Mouse (Mus musculus): ENCODE measurements around the gene Syn1. TPM values are rescaled to one million over a fixed set of nuclear protein-coding genes. Genes with fewer than 3 reads are reported as not detected.

Syn1 gene
- total and polyA plus RNA-seq, 3 experiments: not detected

GRCm38 (mm10) chrX:20931364-20931763 lies 10.6 kb upstream of the Syn1 start, which contains the start of gene Cfp:
Gene Cfp (minus strand): TSS chrX:20931555.
- Histone ChIP-seq H3K4me1 (ENCODE audit: insufficient read depth, low read depth, low read length) (peaks cover 14% of the 10 kb centered on the region), H3K9me3 (replicated peaks) (no peaks in the 10 kb centered on the region), H3K4me3 (ENCODE audit: low read depth, low read length) (no peak within 1 kb of the TSS), H3K36me3 (replicated peaks) (peaks cover 51% of the 10 kb centered on the region), H3K27me3 (ENCODE audit: insufficient read depth, low read length) (no peaks in the 10 kb centered on the region)
- TF ChIP-seq TAL1 (conservative IDR thresholded peaks at IDR 0.05; ENCODE audit: low read depth, low read length): no peak
- TF ChIP-seq CTCF (IDR thresholded peaks at IDR 0.05; ENCODE audit: low read depth, low read length): no peak
- TF ChIP-seq POLR2AphosphoS5 (IDR thresholded peaks at IDR 0.05; ENCODE audit: insufficient replicate concordance, low read depth, low read length): no peak
- TF ChIP-seq GATA1 (IDR thresholded peaks at IDR 0.05; ENCODE audit: borderline replicate concordance, low read length): no peak
- no peak for TF ChIP-seq GATA2 (IDR thresholded peaks at IDR 0.05; ENCODE audit: borderline replicate concordance, low read depth, low read length)
- ATAC-seq (ENCODE audit: extremely low read depth, insufficient number of reproducible peaks, low FRiP score, poor library complexity, severe bottlenecking) (peak; percentile 60; the same call in 1 of the 2 replicates), DNase-seq (ENCODE audit: low spot score) (peak; percentile 14)

- no peak for ATAC-seq (ENCODE audit: extremely low read depth, insufficient number of reproducible peaks, low FRiP score, poor library complexity, severe bottlenecking)
- no peak for DNase-seq (ENCODE audit: low spot score)
- Histone ChIP-seq H3K4me1 (ENCODE audit: insufficient read depth, low read depth, low read length) (peaks cover 14% of the 10 kb centered on the region), H3K36me3 (replicated peaks) (peaks cover 36% of the 10 kb centered on the region), H3K4me3 (ENCODE audit: low read depth, low read length) (no peak overlapping the region), H3K27me3 (ENCODE audit: insufficient read depth, low read length) (no peaks in the 10 kb centered on the region), H3K9me3 (replicated peaks) (no peaks in the 10 kb centered on the region)
- TF ChIP-seq TAL1 (conservative IDR thresholded peaks at IDR 0.05; ENCODE audit: low read depth, low read length) (no peak), GATA1 (IDR thresholded peaks at IDR 0.05; ENCODE audit: borderline replicate concordance, low read length) (no peak), POLR2AphosphoS5 (IDR thresholded peaks at IDR 0.05; ENCODE audit: insufficient replicate concordance, low read depth, low read length) (no peak), GATA2 (IDR thresholded peaks at IDR 0.05; ENCODE audit: borderline replicate concordance, low read depth, low read length) (no peak), CTCF (IDR thresholded peaks at IDR 0.05; ENCODE audit: low read depth, low read length) (no peak)
These were observed 9.1 kb upstream of the Syn1 start for GRCm38 (mm10) chrX:20929859-20930258.

GRCm38 (mm10) chrX:20924976-20925375 lies 4.2 kb upstream of the Syn1 start:
- Histone ChIP-seq H3K27me3 (ENCODE audit: insufficient read depth, low read length) (peaks cover 4% of the 10 kb centered on the region; the same call in 1 of the 2 replicates), H3K4me1 (ENCODE audit: insufficient read depth, low read depth, low read length) (no peaks in the 10 kb centered on the region), H3K4me3 (ENCODE audit: low read depth, low read length) (no peak overlapping the region), H3K36me3 (replicated peaks) (peaks cover 22% of the 10 kb centered on the region), H3K9me3 (replicated peaks) (no peaks in the 10 kb centered on the region; the same call in 1 of the 2 replicates)
- ATAC-seq (ENCODE audit: extremely low read depth, insufficient number of reproducible peaks, low FRiP score, poor library complexity, severe bottlenecking) (no peak), DNase-seq (ENCODE audit: low spot score) (no peak)
- TF ChIP-seq GATA1 (IDR thresholded peaks at IDR 0.05; ENCODE audit: borderline replicate concordance, low read length) (no peak), GATA2 (IDR thresholded peaks at IDR 0.05; ENCODE audit: borderline replicate concordance, low read depth, low read length) (no peak), TAL1 (conservative IDR thresholded peaks at IDR 0.05; ENCODE audit: low read depth, low read length) (no peak), POLR2AphosphoS5 (IDR thresholded peaks at IDR 0.05; ENCODE audit: insufficient replicate concordance, low read depth, low read length) (no peak), CTCF (IDR thresholded peaks at IDR 0.05; ENCODE audit: low read depth, low read length) (no peak)

- no peak for DNase-seq (ENCODE audit: low spot score)
- Histone ChIP-seq H3K36me3 (replicated peaks) (peaks cover 18% of the 10 kb centered on the region), H3K4me1 (ENCODE audit: insufficient read depth, low read depth, low read length) (no peaks in the 10 kb centered on the region), H3K9me3 (replicated peaks) (no peaks in the 10 kb centered on the region; the same call in 1 of the 2 replicates), H3K4me3 (ENCODE audit: low read depth, low read length) (no peak overlapping the region), H3K27me3 (ENCODE audit: insufficient read depth, low read length) (peaks cover 4% of the 10 kb centered on the region; the same call in 1 of the 2 replicates)
- no peak for TF ChIP-seq CTCF (IDR thresholded peaks at IDR 0.05; ENCODE audit: low read depth, low read length)
- no peak for TF ChIP-seq GATA1 (IDR thresholded peaks at IDR 0.05; ENCODE audit: borderline replicate concordance, low read length)
- no peak for TF ChIP-seq POLR2AphosphoS5 (IDR thresholded peaks at IDR 0.05; ENCODE audit: insufficient replicate concordance, low read depth, low read length)
- no peak for TF ChIP-seq TAL1 (conservative IDR thresholded peaks at IDR 0.05; ENCODE audit: low read depth, low read length)
- no peak for TF ChIP-seq GATA2 (IDR thresholded peaks at IDR 0.05; ENCODE audit: borderline replicate concordance, low read depth, low read length)
- no peak for ATAC-seq (ENCODE audit: extremely low read depth, insufficient number of reproducible peaks, low FRiP score, poor library complexity, severe bottlenecking)
These were observed 2.7 kb upstream of the Syn1 start for GRCm38 (mm10) chrX:20923506-20923905.

- TF ChIP-seq TAL1 (conservative IDR thresholded peaks at IDR 0.05; ENCODE audit: low read depth, low read length): no peak
- no peak for TF ChIP-seq POLR2AphosphoS5 (IDR thresholded peaks at IDR 0.05; ENCODE audit: insufficient replicate concordance, low read depth, low read length)
- no peak for TF ChIP-seq CTCF (IDR thresholded peaks at IDR 0.05; ENCODE audit: low read depth, low read length)
- TF ChIP-seq GATA2 (IDR thresholded peaks at IDR 0.05; ENCODE audit: borderline replicate concordance, low read depth, low read length): no peak
- TF ChIP-seq GATA1 (IDR thresholded peaks at IDR 0.05; ENCODE audit: borderline replicate concordance, low read length): no peak
- Histone ChIP-seq H3K4me1 (ENCODE audit: insufficient read depth, low read depth, low read length) (no peaks in the 10 kb centered on the region), H3K9me3 (replicated peaks) (no peaks in the 10 kb centered on the region; the same call in 1 of the 2 replicates), H3K27me3 (ENCODE audit: insufficient read depth, low read length) (peaks cover 4% of the 10 kb centered on the region; the same call in 1 of the 2 replicates), H3K36me3 (replicated peaks) (no peaks in the 10 kb centered on the region), H3K4me3 (ENCODE audit: low read depth, low read length) (no peak overlapping the region)
- ATAC-seq (ENCODE audit: extremely low read depth, insufficient number of reproducible peaks, low FRiP score, poor library complexity, severe bottlenecking) (no peak), DNase-seq (ENCODE audit: low spot score) (no peak)
These were observed 562 bp upstream of the Syn1 start for GRCm38 (mm10) chrX:20921366-20921765.

- Histone ChIP-seq H3K36me3 (replicated peaks) (no peaks in the 10 kb centered on the region), H3K4me1 (ENCODE audit: insufficient read depth, low read depth, low read length) (no peaks in the 10 kb centered on the region), H3K9me3 (replicated peaks) (no peaks in the 10 kb centered on the region; the same call in 1 of the 2 replicates), H3K4me3 (ENCODE audit: low read depth, low read length) (no peak overlapping the region), H3K27me3 (ENCODE audit: insufficient read depth, low read length) (peaks cover 4% of the 10 kb centered on the region; the same call in 1 of the 2 replicates)
- TF ChIP-seq GATA2 (IDR thresholded peaks at IDR 0.05; ENCODE audit: borderline replicate concordance, low read depth, low read length): no peak
- TF ChIP-seq TAL1 (conservative IDR thresholded peaks at IDR 0.05; ENCODE audit: low read depth, low read length): no peak
- no peak for TF ChIP-seq POLR2AphosphoS5 (IDR thresholded peaks at IDR 0.05; ENCODE audit: insufficient replicate concordance, low read depth, low read length)
- no peak for TF ChIP-seq GATA1 (IDR thresholded peaks at IDR 0.05; ENCODE audit: borderline replicate concordance, low read length)
- TF ChIP-seq CTCF (IDR thresholded peaks at IDR 0.05; ENCODE audit: low read depth, low read length): no peak
- DNase-seq (ENCODE audit: low spot score) (no peak), ATAC-seq (ENCODE audit: extremely low read depth, insufficient number of reproducible peaks, low FRiP score, poor library complexity, severe bottlenecking) (no peak)
These were observed 458 bp downstream of the Syn1 start for GRCm38 (mm10) chrX:20920249-20920843.

Measured in G1E (cell line).